Mouse (Mus musculus): ENCODE measurements at regions not wholly inside any gene's neighbourhood (a gene's known extent, or its start where the extent isn't known, plus 50 kb on each side); places are given as distances from the start of the nearest gene placed in this dataset.
A peak's percentile ranks its signal among the peaks of the same experiment; 100 is the strongest.
"Not testable (repeated sequence)": the region's sequence is repeated elsewhere in the genome, so short reads cannot be mapped to it uniquely, and the experiment has no call there.

DNA sequence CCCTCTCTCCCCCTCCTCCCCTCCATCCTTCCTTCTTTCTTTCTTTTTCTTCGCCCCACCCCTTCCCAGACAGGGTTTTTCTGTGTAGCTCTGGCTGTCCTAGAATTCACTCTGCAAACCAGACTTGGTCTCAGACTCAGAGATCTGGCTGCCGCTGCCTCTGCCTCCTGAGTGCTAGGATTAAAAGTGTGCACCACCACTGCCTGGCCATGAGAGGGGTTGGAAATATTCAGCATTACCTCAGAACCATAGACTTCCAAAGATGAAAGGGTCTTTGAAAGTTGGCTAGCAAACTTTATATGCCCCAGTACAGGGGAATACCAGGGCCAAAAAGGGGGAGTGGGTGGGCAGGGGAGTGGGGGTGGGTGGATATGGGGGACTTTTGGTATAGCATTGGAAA lies 122.7 kb upstream of the Pfn2 start:
- not testable (repeated sequence) for DNase-seq

- DNase-seq: no peak
Observed at GRCm38 (mm10) chr3:57972469-57973245, 124.8 kb upstream of the Pfn2 start.

DNA sequence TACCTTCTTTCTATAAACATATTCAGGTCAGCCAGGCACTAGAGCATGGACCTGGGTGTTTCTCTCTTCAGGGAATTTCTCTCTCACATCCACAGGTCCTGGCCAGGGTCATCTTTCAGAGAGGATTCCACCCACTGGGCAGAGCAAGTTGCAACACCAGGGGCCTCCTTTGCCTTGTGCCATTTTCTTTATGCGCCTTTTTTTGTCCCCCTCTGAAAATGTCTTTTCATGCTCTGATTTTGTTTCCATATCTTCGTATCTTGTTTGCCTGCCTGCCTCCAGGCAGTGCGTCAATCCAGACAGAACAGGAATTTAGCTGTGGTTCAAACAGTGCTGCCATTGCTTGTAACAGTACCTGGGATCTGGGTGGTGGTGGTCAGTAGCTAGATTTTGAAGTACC lies 125.7 kb upstream of the Pfn2 start:
- DNase-seq: no peak

- DNase-seq: no peak
Observed at GRCm38 (mm10) chr3:57975379-57975778, 127.5 kb upstream of the Pfn2 start.

DNA sequence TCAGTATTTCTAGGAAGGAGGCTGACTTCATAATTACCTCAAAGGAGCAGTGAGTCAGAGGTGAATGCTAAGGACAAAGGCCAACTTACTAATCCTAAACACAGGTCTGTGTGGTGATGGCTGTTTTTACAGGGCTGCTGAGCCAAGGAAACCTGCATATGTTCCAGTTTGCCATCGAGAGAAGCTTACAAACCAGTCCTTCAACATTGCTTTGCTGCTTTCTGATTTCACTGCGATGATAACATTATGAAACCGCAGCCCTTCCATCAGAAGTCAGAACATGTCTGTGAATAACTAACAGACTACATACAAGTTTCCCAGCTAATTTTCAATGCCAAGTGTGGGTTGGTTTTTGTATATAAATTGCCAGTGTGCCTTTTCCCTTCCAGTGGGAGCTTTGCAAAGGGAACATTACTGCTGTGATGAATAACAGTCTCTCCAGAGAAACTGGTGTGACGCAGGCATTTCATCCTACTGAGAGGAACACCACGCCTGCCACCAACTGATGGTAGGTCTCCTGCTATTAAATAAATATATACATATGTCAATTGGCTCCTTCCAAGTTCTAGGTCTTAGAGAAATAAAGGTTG lies 128.9 kb upstream of the Pfn2 start:
- peak; percentile 4 for DNase-seq

GRCm38 (mm10) chr3:57988175-57988574 lies 140.3 kb upstream of the Pfn2 start:
- DNase-seq: no peak

- no peak for DNase-seq
Observed at GRCm38 (mm10) chr3:57990738-57991137, 142.9 kb upstream of the Pfn2 start.

- DNase-seq: no peak
Observed at GRCm38 (mm10) chr3:57998121-57999102, 150.5 kb upstream of the Pfn2 start.

- DNase-seq: no peak
Observed at GRCm38 (mm10) chr3:58002792-58003574, 155.1 kb upstream of the Pfn2 start.

DNA sequence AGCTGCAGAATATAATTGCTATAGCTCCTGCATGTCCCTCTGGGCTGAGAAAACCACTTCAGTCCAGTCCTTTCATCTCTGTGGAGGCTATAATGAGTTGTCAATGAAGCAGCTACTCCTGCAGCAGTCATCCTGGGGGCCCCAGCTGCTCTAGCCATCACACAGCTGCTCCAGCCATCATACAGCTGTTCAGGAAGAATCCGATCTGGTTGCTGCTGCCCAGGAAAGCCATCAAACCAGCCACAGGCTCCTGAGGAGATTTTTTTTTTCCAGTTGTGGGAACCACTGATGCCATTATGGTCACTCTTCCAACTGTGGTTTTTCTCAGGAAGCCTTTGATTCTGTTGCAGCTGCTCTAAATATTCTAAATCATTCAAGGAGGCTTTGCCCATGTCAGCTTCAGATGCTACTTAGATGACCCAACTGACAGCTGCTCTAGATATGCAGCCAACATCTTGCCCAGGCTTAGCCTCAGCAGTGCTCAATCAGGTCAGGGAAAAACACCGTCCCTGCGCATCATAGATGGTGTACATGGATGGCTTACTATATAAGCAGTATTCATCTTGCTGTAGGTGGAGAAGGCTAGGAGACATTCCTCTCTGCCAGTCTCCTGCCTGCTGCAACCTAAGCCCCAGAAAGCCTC lies 177.0 kb upstream of the Pfn2 start:
- DNase-seq: no peak

- no peak for DNase-seq
Observed at GRCm38 (mm10) chr3:58049618-58050017, 201.7 kb upstream of the Pfn2 start.

GRCm38 (mm10) chr3:58054726-58055125 lies 206.8 kb upstream of the Pfn2 start:
- no peak for DNase-seq

GRCm38 (mm10) chr3:58055181-58055580 lies 207.3 kb upstream of the Pfn2 start:
- DNase-seq: no peak

DNA sequence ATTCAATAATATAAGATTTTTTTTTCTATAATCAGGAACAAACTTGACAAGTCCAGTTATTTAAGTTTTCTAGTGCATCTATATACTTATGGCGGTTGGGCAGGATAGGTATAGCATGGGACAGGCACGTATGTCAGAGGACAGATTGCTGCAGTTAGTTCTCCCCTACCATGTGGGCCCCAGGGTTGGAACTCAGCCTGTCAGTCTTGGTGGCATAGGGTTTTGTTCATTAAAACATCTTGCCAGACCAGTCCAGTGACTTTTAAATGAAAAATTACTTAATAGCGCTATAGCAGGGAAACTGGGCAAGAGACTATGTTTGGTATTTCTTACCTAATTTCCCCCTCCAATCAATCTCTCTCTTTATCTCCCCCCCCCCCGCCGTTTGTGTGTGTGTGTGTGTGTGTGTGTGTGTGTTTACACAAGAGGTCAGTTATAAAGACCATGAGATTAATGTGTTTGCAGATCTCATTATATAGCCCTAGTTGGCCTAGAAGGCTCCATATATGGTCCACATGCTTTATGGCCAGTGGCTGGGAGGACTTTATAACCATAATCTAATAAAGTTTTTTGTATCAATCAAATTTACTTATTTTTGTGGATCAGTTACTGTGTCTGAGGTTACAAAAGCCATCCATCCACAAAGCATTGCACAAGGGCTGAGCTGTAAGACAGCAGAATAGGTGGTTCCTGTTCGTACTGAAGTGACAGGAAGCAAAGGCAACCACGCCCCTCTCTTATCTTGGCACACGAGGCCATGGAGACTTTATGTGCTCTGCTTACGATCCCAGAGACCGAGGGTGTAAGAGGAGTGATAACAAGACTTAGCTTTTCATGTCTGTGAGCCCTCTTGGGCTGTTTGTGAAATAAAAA lies 208.5 kb upstream of the Pfn2 start:
- no peak for DNase-seq

GRCm38 (mm10) chr3:58057064-58057396 lies 209.2 kb upstream of the Pfn2 start:
- DNase-seq: no peak

GRCm38 (mm10) chr3:58058134-58058533 lies 210.3 kb upstream of the Pfn2 start:
- no peak for DNase-seq

GRCm38 (mm10) chr3:58063852-58064549 lies 216.1 kb upstream of the Pfn2 start:
- no peak for DNase-seq

GRCm38 (mm10) chr3:58071574-58071973 lies 223.7 kb upstream of the Pfn2 start:
- DNase-seq: no peak

DNA sequence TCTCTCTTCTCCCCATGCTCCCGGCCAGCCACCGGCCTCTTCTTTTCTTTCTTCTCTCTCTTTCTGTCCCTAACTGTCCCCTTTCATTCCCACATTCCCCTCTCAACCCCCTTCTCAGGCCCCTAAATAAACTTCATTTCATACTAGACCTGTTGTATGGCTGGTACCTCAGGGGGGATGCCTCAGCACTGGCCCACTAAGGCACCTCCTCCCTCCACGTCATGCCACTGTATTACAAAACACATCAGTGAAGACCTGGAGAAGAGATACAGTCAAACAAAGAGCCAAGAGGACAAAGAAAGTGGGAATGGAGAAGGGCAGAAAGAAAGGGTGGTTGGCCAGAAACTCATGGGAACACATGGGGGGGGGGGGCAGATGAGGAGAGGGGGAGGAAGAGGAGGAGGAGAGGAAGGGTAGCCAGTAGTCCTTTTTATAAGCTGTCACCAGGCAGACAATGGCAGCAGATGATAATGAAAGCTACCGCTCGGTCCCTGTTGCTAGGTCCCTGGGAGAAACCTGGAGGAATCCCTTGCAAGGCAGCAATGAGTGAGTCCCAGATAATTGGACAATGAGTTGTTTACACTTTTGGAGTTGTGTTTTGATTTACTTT lies 224.5 kb upstream of the Pfn2 start:
- no peak for DNase-seq
